Mouse (Mus musculus) embryonic facial prominence, embryonic 12.5 days (tissue): ENCODE results near the gene Tnks1bp1. TPM values are rescaled to one million over a fixed set of nuclear protein-coding genes. Genes with fewer than 3 reads are reported as not detected.

Experiments used
- ATAC-seq: fragments of 200-750 bp; cut with Nextera tagmentation; 2 replicates; pipeline ENCODE4 v1.8.0; 2017; ENCODE audit not compliant: insufficient number of reproducible peaks, insufficient read depth, low FRiP score, low TSS enrichment
- H3K27ac ChIP-seq: fragments of 300-500 bp; sonication (generic); 2 replicates; pipeline ENCODE4 v1.5.1; 2016; ENCODE audit warnings: mild to moderate bottlenecking
- H3K27me3 ChIP-seq: fragments of 300-500 bp; sonication (generic); 2 replicates; pipeline ENCODE4 v1.6.1; 2016; ENCODE audit warnings: mild to moderate bottlenecking, moderate library complexity
- H3K36me3 ChIP-seq: fragments of 300-500 bp; sonication (generic); 2 replicates; pipeline ENCODE4 v1.6.1; 2016; ENCODE audit warnings: mild to moderate bottlenecking
- H3K4me1 ChIP-seq: fragments of 300-500 bp; sonication (generic); 2 replicates; pipeline ENCODE4 v1.6.1; 2016
- H3K4me2 ChIP-seq: fragments of 300-500 bp; sonication (generic); replicated peaks from 2 replicates; pipeline ENCODE4 v1.6.1; 2016; ENCODE audit warnings: mild to moderate bottlenecking, moderate library complexity
- H3K4me3 ChIP-seq: fragments of 300-500 bp; sonication (generic); 2 replicates; pipeline ENCODE4 v1.5.1; 2016; ENCODE audit warnings: mild to moderate bottlenecking
- H3K9ac ChIP-seq: fragments of 300-500 bp; sonication (generic); 2 replicates; pipeline ENCODE4 v1.6.1; 2016; ENCODE audit warnings: mild to moderate bottlenecking, moderate library complexity
- H3K9me3 ChIP-seq: fragments of 300-500 bp; sonication (generic); 2 replicates; pipeline ENCODE4 v1.6.1; 2016; ENCODE audit warnings: mild to moderate bottlenecking, moderate library complexity
- WGBS: fragments of 180-500 bp; shearing (Covaris S2); methylation state at CpG from one replicate; pipeline ENCODE4 v1.1.7; 2016; 5-methylcytosine and 5-hydroxymethylcytosine counted together
- polyA plus RNA-seq: library from polyadenylated mRNA; unstranded; fragments of >200 nt; fragmentation: Nextera tagmentation; extraction: Ambion mirVana; gene quantifications from 2 replicates; pipeline ENCODE4 v1.2.1, GENCODE M21; 2016

Gene Tnks1bp1
- polyA plus RNA-seq, 1 experiment from 2014 or later: 59.2 TPM

- Histone ChIP-seq H3K27ac (peak overlapping the region; percentile 98; the same call in 1 of the 2 replicates), H3K27me3 (no peaks in the 10 kb centered on the region), H3K4me2 (no peak overlapping the region), H3K4me1 (peaks cover 29% of the 10 kb centered on the region), H3K9ac (0 out of 2 replicates have a peak overlapping the region, but pooled peaks have one; percentile 32), H3K4me3 (no peak overlapping the region), H3K36me3 (peaks cover 55% of the 10 kb centered on the region), H3K9me3 (no peaks in the 10 kb centered on the region)
- WGBS: 77% methylated on average over 8 of the region's 8 CpGs
- ATAC-seq: no peak
Measured at GRCm38 (mm10) chr2:85046222-85046621, 1.6 kb upstream of the Tnks1bp1 start.

- Histone ChIP-seq H3K4me3 (peak overlapping the region; percentile 73), H3K9ac (no peak overlapping the region), H3K9me3 (no peaks in the 10 kb centered on the region), H3K27ac (peak overlapping the region; percentile 98), H3K4me2 (peak overlapping the region; percentile 55), H3K36me3 (peaks cover 51% of the 10 kb centered on the region), H3K27me3 (no peaks in the 10 kb centered on the region), H3K4me1 (peaks cover 33% of the 10 kb centered on the region)
- no peak for ATAC-seq
- WGBS: 45% methylated on average over 10 of the region's 10 CpGs
Measured at GRCm38 (mm10) chr2:85047081-85047480, 741 bp upstream of the Tnks1bp1 start.

GRCm38 (mm10) chr2:85048168-85048751 is 438 bp downstream of the Tnks1bp1 start:
- Histone ChIP-seq H3K27ac (peak overlapping the region; percentile 98), H3K27me3 (no peaks in the 10 kb centered on the region), H3K36me3 (peaks cover 49% of the 10 kb centered on the region), H3K9ac (peak overlapping the region; percentile 83), H3K9me3 (no peaks in the 10 kb centered on the region), H3K4me3 (peak overlapping the region; percentile 73), H3K4me1 (peaks cover 33% of the 10 kb centered on the region), H3K4me2 (peak overlapping the region; percentile 55)
- 0% methylated on average over 34 of the region's 44 CpGs for WGBS
- peak; percentile 50 for ATAC-seq

GRCm38 (mm10) chr2:85049277-85049676 is 1.5 kb downstream of the Tnks1bp1 start:
- no peak overlapping the region for H3K9ac ChIP-seq
- H3K4me3 ChIP-seq: peak overlapping the region; percentile 73
- peak overlapping the region; percentile 98 for H3K27ac ChIP-seq
- WGBS: 49% methylated on average over 4 of the region's 4 CpGs
- no peaks in the 10 kb centered on the region for H3K27me3 ChIP-seq
- H3K4me2 ChIP-seq: peak overlapping the region; percentile 55
- peaks cover 49% of the 10 kb centered on the region for H3K36me3 ChIP-seq
- H3K4me1 ChIP-seq: peaks cover 33% of the 10 kb centered on the region
- ATAC-seq: no peak; the same call in 1 of the 2 replicates
- H3K9me3 ChIP-seq: no peaks in the 10 kb centered on the region

GRCm38 (mm10) chr2:85050001-85050634 is 2.3 kb downstream of the Tnks1bp1 start:
- H3K27me3 ChIP-seq: no peaks in the 10 kb centered on the region
- 2% methylated on average over 10 of the region's 10 CpGs for WGBS
- no peaks in the 10 kb centered on the region for H3K9me3 ChIP-seq
- H3K36me3 ChIP-seq: peaks cover 51% of the 10 kb centered on the region
- peak overlapping the region; percentile 73 for H3K4me3 ChIP-seq
- peak; percentile 64 for ATAC-seq
- peaks cover 33% of the 10 kb centered on the region for H3K4me1 ChIP-seq
- H3K27ac ChIP-seq: peak overlapping the region; percentile 98
- peak overlapping the region; percentile 42 for H3K9ac ChIP-seq
- peak overlapping the region; percentile 55 for H3K4me2 ChIP-seq

GRCm38 (mm10) chr2:85050746-85051145 is 2.9 kb downstream of the Tnks1bp1 start:
- WGBS: 41% methylated on average over 9 of the region's 9 CpGs
- peaks cover 33% of the 10 kb centered on the region for H3K4me1 ChIP-seq

GRCm38 (mm10) chr2:85053192-85053816 is 5.5 kb downstream of the Tnks1bp1 start:
- H3K9ac ChIP-seq: no peak overlapping the region
- H3K4me2 ChIP-seq: no peak overlapping the region
- peaks cover 65% of the 10 kb centered on the region for H3K36me3 ChIP-seq
- no peak overlapping the region for H3K27ac ChIP-seq
- H3K4me1 ChIP-seq: peaks cover 25% of the 10 kb centered on the region
- H3K4me3 ChIP-seq: no peak overlapping the region
- 84% methylated on average over 5 of the region's 5 CpGs for WGBS
- ATAC-seq: no peak
- H3K27me3 ChIP-seq: no peaks in the 10 kb centered on the region
- H3K9me3 ChIP-seq: no peaks in the 10 kb centered on the region

More at GRCm38 (mm10) chr2:85050746-85051145, 2.9 kb downstream of the Tnks1bp1 start:
- Histone ChIP-seq H3K9me3 (no peaks in the 10 kb centered on the region), H3K4me3 (peak overlapping the region; percentile 73), H3K4me2 (peak overlapping the region; percentile 55), H3K27ac (peak overlapping the region; percentile 98), H3K36me3 (peaks cover 51% of the 10 kb centered on the region), H3K9ac (peak overlapping the region; percentile 42), H3K27me3 (no peaks in the 10 kb centered on the region)
- ATAC-seq: no peak

- H3K27me3 ChIP-seq: no peaks in the 10 kb centered on the region
- H3K36me3 ChIP-seq: peaks cover 84% of the 10 kb centered on the region
- no peaks in the 10 kb centered on the region for H3K9me3 ChIP-seq
- peaks cover 18% of the 10 kb centered on the region for H3K4me1 ChIP-seq
- H3K4me2 ChIP-seq: no peak overlapping the region
- H3K9ac ChIP-seq: no peak overlapping the region
- H3K27ac ChIP-seq: no peak overlapping the region
- 39% methylated on average over 5 of the region's 5 CpGs for WGBS
- no peak for ATAC-seq
- no peak overlapping the region for H3K4me3 ChIP-seq
Measured at GRCm38 (mm10) chr2:85056711-85057110, 8.9 kb downstream of the Tnks1bp1 start.

- ATAC-seq: no peak
- H3K27ac ChIP-seq: peak overlapping the region; percentile 60; the same call in 1 of the 2 replicates
Measured at GRCm38 (mm10) chr2:85059677-85060076, 11.9 kb downstream of the Tnks1bp1 start.

GRCm38 (mm10) chr2:85060591-85061060 is 12.8 kb downstream of the Tnks1bp1 start:
- Histone ChIP-seq H3K9ac (0 out of 2 replicates have a peak overlapping the region, but pooled peaks have one; percentile 45), H3K27ac (0 out of 2 replicates have a peak overlapping the region, but pooled peaks have one; percentile 60), H3K36me3 (peaks cover 79% of the 10 kb centered on the region), H3K4me1 (peaks cover 17% of the 10 kb centered on the region), H3K27me3 (no peaks in the 10 kb centered on the region), H3K9me3 (no peaks in the 10 kb centered on the region), H3K4me3 (peak overlapping the region; percentile 29), H3K4me2 (peak overlapping the region; percentile 62)
- peak; percentile 55; the same call in 1 of the 2 replicates for ATAC-seq
- WGBS: 14% methylated on average over 10 of the region's 11 CpGs

More at GRCm38 (mm10) chr2:85059677-85060076, 11.9 kb downstream of the Tnks1bp1 start:
- WGBS: 86% methylated on average over 6 of the region's 6 CpGs
- no peaks in the 10 kb centered on the region for H3K9me3 ChIP-seq
- H3K9ac ChIP-seq: no peak overlapping the region
- 0 out of 2 replicates have a peak overlapping the region, but pooled peaks have one; percentile 29 for H3K4me3 ChIP-seq
- peaks cover 17% of the 10 kb centered on the region for H3K4me1 ChIP-seq
- H3K4me2 ChIP-seq: no peak overlapping the region
- no peaks in the 10 kb centered on the region for H3K27me3 ChIP-seq
- H3K36me3 ChIP-seq: peaks cover 86% of the 10 kb centered on the region

- Histone ChIP-seq H3K9ac (0 out of 2 replicates have a peak overlapping the region, but pooled peaks have one; percentile 45), H3K27ac (no peak overlapping the region), H3K36me3 (peaks cover 74% of the 10 kb centered on the region), H3K4me1 (peaks cover 17% of the 10 kb centered on the region), H3K4me3 (peak overlapping the region; percentile 29), H3K9me3 (no peaks in the 10 kb centered on the region), H3K27me3 (no peaks in the 10 kb centered on the region), H3K4me2 (peak overlapping the region; percentile 62)
- no peak for ATAC-seq
- WGBS: 22% methylated on average over 10 of the region's 10 CpGs
Measured at GRCm38 (mm10) chr2:85061107-85061541, 13.3 kb downstream of the Tnks1bp1 start.
